Comparison of ENCODE assay signal across 10 mouse cellular contexts in genomic region chr8:111835540-111835939, GRCm38 (mm10). TPM values are rescaled to one million over a fixed set of nuclear protein-coding genes. Genes with fewer than 3 reads are reported as not detected.
A peak's percentile ranks its signal among the peaks of the same experiment; 100 is the strongest.
DNase-seq lines count a peak whose midpoint lies in the region; ATAC-seq and TF ChIP-seq lines count a peak whose summit lies in the region.
"Had no signal": no experiment of that assay in that cellular context is flagged by ENCODE, and none has a peak within 500 bp of the region (broad histone marks: within the 10 kb centered on the region; RNA-seq: fewer than 3 reads in every experiment).

No protein-coding gene starts in this region.

- no peaks in the 10 kb centered on the region for H3K79me2 ChIP-seq in MEL (ENCODE audit: control insufficient read depth, insufficient read depth, low read length, poor library complexity)

- no peaks in the 10 kb centered on the region for H3K4me1 ChIP-seq in MEL (ENCODE audit: control insufficient read depth in 1 of 2, insufficient read depth in 2 of 2, low read length in 2 of 2)
- peaks cover 3% of the 10 kb centered on the region for H3K4me1 ChIP-seq in intestine, embryonic 16.5 days (ENCODE audit: control insufficient read depth, insufficient read depth, low read length)
- peaks cover 4% of the 10 kb centered on the region; the same call in 1 of the 2 replicates for H3K4me1 ChIP-seq in heart, embryonic 11.5 days (ENCODE audit: control insufficient read depth, insufficient read depth, low read length)
- H3K4me1 ChIP-seq: hindbrain, embryonic 15.5 days had no signal

- TF ChIP-seq CTCF in gastrocnemius, adult 2 months (IDR thresholded peaks at IDR 0.05) = peak; percentile 67
- peak; percentile 4 to 57 (median 31); a peak in 4 of 6 replicates for TF ChIP-seq CTCF in MEL (IDR thresholded peaks at IDR 0.05 in 2 of 3, conservative IDR thresholded peaks at IDR 0.05 in 1 of 3; ENCODE audit: control insufficient read depth in 1 of 3, insufficient read depth in 1 of 3, low read depth in 2 of 3, low read length in 3 of 3, poor library complexity in 1 of 3, severe bottlenecking in 1 of 3)

- WGBS in intestine, embryonic 16.5 days = 19% methylated on average over 1 of the region's 1 CpGs
- WGBS in heart, embryonic 11.5 days (ENCODE audit: insufficient replicate concordance) = 56% methylated on average over 1 of the region's 1 CpGs

- no peak for TF ChIP-seq EP300 in MEL (IDR thresholded peaks at IDR 0.05; ENCODE audit: low read depth in 1 of 2, low read length in 2 of 2)

- peak; percentile 42 for TF ChIP-seq RAD21 in MEL (IDR thresholded peaks at IDR 0.05; ENCODE audit: low read depth, low read length)

- H3K4me2 ChIP-seq in intestine, embryonic 16.5 days (ENCODE audit: low read depth, low read length) = no peak overlapping the region
- H3K4me2 ChIP-seq in heart, embryonic 11.5 days = no peak overlapping the region
- H3K4me2 ChIP-seq: hindbrain, embryonic 15.5 days had no signal

- H3K4me3 ChIP-seq in gastrocnemius, adult 2 months = no peak overlapping the region
- H3K4me3 ChIP-seq in MEL (ENCODE audit: control insufficient read depth in 1 of 2, insufficient read depth in 1 of 2, low read depth in 2 of 2, low read length in 2 of 2) = no peak overlapping the region
- no peak overlapping the region for H3K4me3 ChIP-seq in intestine, embryonic 16.5 days (ENCODE audit: low read length)
- H3K4me3 ChIP-seq in heart, embryonic 11.5 days (ENCODE audit: low read depth, low read length) = no peak overlapping the region
- H3K4me3 ChIP-seq: hindbrain, embryonic 15.5 days had no signal

- DNase-seq in gastrocnemius, adult 2 months = no peak
- no peak for DNase-seq in gastrocnemius, adult 18-20 months (ENCODE audit: low spot score)
- DNase-seq in 3T3-L1 (ENCODE audit: low read depth, low spot score) (peak; percentile 50), MEL (ENCODE audit: low read depth, low spot score) (peak; percentile 40)
- no peak for DNase-seq in spleen, postnatal 10 days (ENCODE audit: low spot score in 2 of 2)
- DNase-seq in right cerebral cortex, adult 2 months (ENCODE audit: low spot score in 2 of 2) = no peak

- H3K9me3 ChIP-seq in MEL (replicated peaks; ENCODE audit: insufficient read depth, low read length) = no peaks in the 10 kb centered on the region
- H3K9me3 ChIP-seq in intestine, embryonic 16.5 days (ENCODE audit: control insufficient read depth, low read length) = no peaks in the 10 kb centered on the region
- no peaks in the 10 kb centered on the region for H3K9me3 ChIP-seq in heart, embryonic 11.5 days (replicated peaks; ENCODE audit: control insufficient read depth, low read length)
- H3K9me3 ChIP-seq: hindbrain, embryonic 15.5 days had no signal

- TF ChIP-seq POLR2A in MEL (IDR thresholded peaks at IDR 0.05; ENCODE audit: control insufficient read depth in 1 of 2, insufficient read depth in 1 of 2, low read depth in 1 of 2, low read length in 2 of 2, poor library complexity in 1 of 2) = no peak

- no peaks in the 10 kb centered on the region for H3K27me3 ChIP-seq in MEL (ENCODE audit: control insufficient read depth in 1 of 2, insufficient read depth in 2 of 2, low read length in 2 of 2)
- H3K27me3 ChIP-seq in intestine, embryonic 16.5 days (replicated peaks; ENCODE audit: control insufficient read depth, insufficient read depth, low read length) = no peaks in the 10 kb centered on the region
- no peaks in the 10 kb centered on the region for H3K27me3 ChIP-seq in heart, embryonic 11.5 days (ENCODE audit: control insufficient read depth, insufficient read depth, low read length)
- H3K27me3 ChIP-seq: hindbrain, embryonic 15.5 days had no signal

- peaks cover 0 to 16% of the 10 kb centered on the region in 2 experiments; a peak in 2 of 4 replicates for H3K36me3 ChIP-seq in MEL (ENCODE audit: control insufficient read depth in 1 of 2, insufficient read depth in 2 of 2, low read length in 2 of 2)
- H3K36me3 ChIP-seq in intestine, embryonic 16.5 days (ENCODE audit: control insufficient read depth, insufficient read depth, low read length) = peaks cover 16% of the 10 kb centered on the region
- H3K36me3 ChIP-seq in heart, embryonic 11.5 days (ENCODE audit: control insufficient read depth, insufficient read depth, low read length) = peaks cover 12% of the 10 kb centered on the region

- no peak overlapping the region for H3K9ac ChIP-seq in MEL (ENCODE audit: control insufficient read depth, low read depth, low read length, poor library complexity, severe bottlenecking)
- no peak overlapping the region for H3K9ac ChIP-seq in intestine, embryonic 16.5 days (ENCODE audit: low read depth, low read length)
- H3K9ac ChIP-seq in heart, embryonic 11.5 days (ENCODE audit: low read depth, low read length) = no peak overlapping the region
- H3K9ac ChIP-seq: hindbrain, embryonic 15.5 days had no signal

- intact Hi-C loops in gastrocnemius, adult 2 months (cut with DNase I) = loop anchor here (1.0 kb wide), 1 partner anchor 156 kb away; no protein-coding TSS in a partner anchor

- 0 out of 2 replicates have a peak, but pooled peaks have one; percentile 26 for ATAC-seq in intestine, embryonic 16.5 days
- ATAC-seq in heart, embryonic 11.5 days (replicated peaks; ENCODE audit: insufficient number of reproducible peaks, low FRiP score, low TSS enrichment) = no peak
- ATAC-seq: forebrain, embryonic 16.5 days had no signal

- peak overlapping the region; percentile 63 for H3K27ac ChIP-seq in gastrocnemius, adult 2 months
- no peak overlapping the region for H3K27ac ChIP-seq in MEL (ENCODE audit: control insufficient read depth, low read depth, low read length)
- H3K27ac ChIP-seq in intestine, embryonic 16.5 days (ENCODE audit: low read length) = no peak overlapping the region
- H3K27ac ChIP-seq in heart, embryonic 11.5 days (ENCODE audit: low read depth, low read length) = no peak overlapping the region
- H3K27ac ChIP-seq: hindbrain, embryonic 15.5 days had no signal

TF ChIP-seq in MEL, 35 proteins besides CTCF, POLR2A, EP300 and RAD21:
- 0 out of 2 replicates have a peak, but pooled peaks have one; percentile 15 for TF ChIP-seq ZC3H11A (IDR thresholded peaks at IDR 0.05; ENCODE audit: low read depth, low read length)
- TF ChIP-seq SMC3 (IDR thresholded peaks at IDR 0.05; ENCODE audit: low read depth, low read length) = peak; percentile 49
- TF ChIP-seq GABPA (IDR thresholded peaks at IDR 0.05; ENCODE audit: low read depth, low read length) = no peak

RNA-seq across cellular contexts. Expression of gene Cfdp1, which starts 18.6 kb away (rescaled TPM):
- 10 to 100 TPM; 17.1 to 21.3 TPM for total RNA-seq in gastrocnemius, adult 2 months (2021)
- total RNA-seq in gastrocnemius, adult 18-20 months (2021) = 10 to 100 TPM; 17.8 to 21.0 TPM
- total RNA-seq in MEL (2012; rRNA removed) = 168 and 185 TPM in 2 replicates
- 100 to 1,000 TPM in 1 of 2 experiments, not detected in 1; 214 TPM for polyA plus RNA-seq in MEL (2012; ENCODE audit: insufficient read depth in 1 of 2, insufficient read length in 2 of 2, low read depth in 1 of 2, low replicate concordance in 2 of 2, missing spikeins in 1 of 2)
- polyA plus RNA-seq in intestine, embryonic 16.5 days (2015; fragmentation: Nextera tagmentation; extraction: Ambion mirVana) = 156 and 179 TPM in 2 replicates
- 163 and 173 TPM in 2 replicates for polyA plus RNA-seq in heart, embryonic 11.5 days (2014; fragmentation: Nextera tagmentation; extraction: Ambion mirVana)

RNA-seq across cellular contexts. Expression of gene Tmem170, which starts 41.0 kb away (rescaled TPM):
- total RNA-seq in gastrocnemius, adult 2 months (2021) = 1 to 10 TPM; 2.1 to 2.7 TPM
- 1 to 10 TPM; 2.0 to 2.3 TPM for total RNA-seq in gastrocnemius, adult 18-20 months (2021)
- 2.8 and 2.9 TPM in 2 replicates for total RNA-seq in MEL (2012; rRNA removed)
- 1 to 10 TPM in 1 of 2 experiments, not detected in 1; 4.6 TPM for polyA plus RNA-seq in MEL (2012; ENCODE audit: insufficient read depth in 1 of 2, insufficient read length in 2 of 2, low read depth in 1 of 2, low replicate concordance in 2 of 2, missing spikeins in 1 of 2)
- 14.9 and 15.7 TPM in 2 replicates for polyA plus RNA-seq in intestine, embryonic 16.5 days (2015; fragmentation: Nextera tagmentation; extraction: Ambion mirVana)
- polyA plus RNA-seq in heart, embryonic 11.5 days (2014; fragmentation: Nextera tagmentation; extraction: Ambion mirVana) = 4.5 and 5.8 TPM in 2 replicates

Comparison
In these comparisons a context has a peak if more than half of its experiments do, and no peak if none do; other contexts are left out.
1. DNase-seq: peak in 3T3-L1 (single experiment) and MEL (single experiment); none in gastrocnemius, adult 2 months (single experiment), gastrocnemius, adult 18-20 months (single experiment), spleen, postnatal 10 days (0 of 2) and right cerebral cortex, adult 2 months (0 of 2).